In genomic region chr19:38914926-38915325, GRCm38 (mm10) we compare ENCODE assay signal across 11 mouse cellular contexts. TPM values are rescaled to one million over a fixed set of nuclear protein-coding genes. Genes with fewer than 3 reads are reported as not detected.
DNase-seq lines count a peak whose midpoint lies in the region; ATAC-seq lines count a peak whose summit lies in the region.
"Had no signal": no experiment of that assay in that cellular context is flagged by ENCODE, and none has a peak within 500 bp of the region (broad histone marks: within the 10 kb centered on the region; RNA-seq: fewer than 3 reads in every experiment).

No protein-coding gene starts in this region.

- no peaks in the 10 kb centered on the region for H3K27me3 ChIP-seq in heart, embryonic 12.5 days (replicated peaks)
- H3K27me3 ChIP-seq in midbrain, embryonic 11.5 days (ENCODE audit: control insufficient read depth, insufficient read depth, low read length): no peaks in the 10 kb centered on the region
- no peaks in the 10 kb centered on the region for H3K27me3 ChIP-seq in midbrain, embryonic 10.5 days (ENCODE audit: low read depth, poor library complexity, severe bottlenecking)
- H3K27me3 ChIP-seq: CH12.LX, Patski had no signal

- no peaks in the 10 kb centered on the region for H3K4me1 ChIP-seq in heart, embryonic 12.5 days (replicated peaks)
- no peaks in the 10 kb centered on the region for H3K4me1 ChIP-seq in midbrain, embryonic 11.5 days (ENCODE audit: control insufficient read depth, insufficient read depth, low read length)
- no peaks in the 10 kb centered on the region for H3K4me1 ChIP-seq in midbrain, embryonic 10.5 days

- no peak overlapping the region for H3K9ac ChIP-seq in heart, embryonic 12.5 days
- no peak overlapping the region for H3K9ac ChIP-seq in midbrain, embryonic 11.5 days (ENCODE audit: low read length)

- ATAC-seq in heart, embryonic 12.5 days (ENCODE audit: insufficient number of reproducible peaks, low FRiP score): no peak
- no peak for ATAC-seq in midbrain, embryonic 11.5 days (ENCODE audit: low FRiP score)

- H3K4me2 ChIP-seq in heart, embryonic 12.5 days: no peak overlapping the region
- H3K4me2 ChIP-seq in midbrain, embryonic 11.5 days: no peak overlapping the region

- no peak overlapping the region for H3K4me3 ChIP-seq in heart, embryonic 12.5 days
- no peak overlapping the region for H3K4me3 ChIP-seq in midbrain, embryonic 11.5 days (ENCODE audit: low read depth, low read length)
- H3K4me3 ChIP-seq in midbrain, embryonic 10.5 days: no peak overlapping the region

- peak; percentile 64 for DNase-seq in heart, adult 11 months
- peak; percentile 77 for DNase-seq in midbrain, embryonic 11.5 days (ENCODE audit: low spot score, missing footprints)
- no peak for DNase-seq in midbrain, embryonic 10.5 days (ENCODE audit: low spot score)
- DNase-seq: adrenal gland, adult 8-10 months; adrenal gland, postnatal 25 days; cerebellum, adult 11 months; cerebellum, adult 11-12 months had no signal

- H3K9me3 ChIP-seq in heart, embryonic 12.5 days (replicated peaks): no peaks in the 10 kb centered on the region
- no peaks in the 10 kb centered on the region for H3K9me3 ChIP-seq in midbrain, embryonic 11.5 days (ENCODE audit: control insufficient read depth, low read length)
- H3K9me3 ChIP-seq in midbrain, embryonic 10.5 days (replicated peaks): no peaks in the 10 kb centered on the region
- H3K9me3 ChIP-seq: G1E had no signal

- peaks cover 21% of the 10 kb centered on the region for H3K36me3 ChIP-seq in heart, embryonic 12.5 days
- H3K36me3 ChIP-seq in midbrain, embryonic 11.5 days (ENCODE audit: control insufficient read depth, insufficient read depth, low read length): no peaks in the 10 kb centered on the region; the same call in 1 of the 2 replicates
- peaks cover 11% of the 10 kb centered on the region for H3K36me3 ChIP-seq in midbrain, embryonic 10.5 days

- 90% methylated on average over 15 of the region's 15 CpGs for WGBS in heart, embryonic 12.5 days
- WGBS in midbrain, embryonic 11.5 days: 87% methylated on average over 15 of the region's 15 CpGs
- 92% methylated on average over 15 of the region's 15 CpGs for WGBS in midbrain, embryonic 10.5 days

- H3K27ac ChIP-seq in heart, embryonic 12.5 days (ENCODE audit: poor library complexity, severe bottlenecking): no peak overlapping the region
- H3K27ac ChIP-seq in midbrain, embryonic 11.5 days (ENCODE audit: low read depth, low read length): no peak overlapping the region
- H3K27ac ChIP-seq in midbrain, embryonic 10.5 days (replicated peaks): no peak overlapping the region

RNA-seq across cellular contexts. Expression of gene Hells, which starts 15.8 kb away (rescaled TPM):
- 35.8 and 37.0 TPM in 2 replicates for polyA plus RNA-seq in heart, embryonic 12.5 days (2016; fragmentation: Nextera tagmentation; extraction: Ambion mirVana)
- polyA plus RNA-seq in midbrain, embryonic 11.5 days (2014; fragmentation: Nextera tagmentation; extraction: Ambion mirVana): 94.3 and 95.7 TPM in 2 replicates
- 87.0 and 102 TPM in 2 replicates for polyA plus RNA-seq in midbrain, embryonic 10.5 days (2016; fragmentation: Nextera tagmentation; extraction: Ambion mirVana)
